Mouse (Mus musculus) spleen, adult 2 months (tissue): Measurements from ENCODE around the gene Gli1.

Experiments
- CTCF ChIP-seq: fragments of 200-500 bp; IDR thresholded peaks from 2 replicates; pipeline ENCODE4 v1.5.1; 2011; ENCODE audit warnings: mild to moderate bottlenecking, inconsistent platforms; ENCODE audit not compliant: insufficient read depth, insufficient read length, insufficient replicate concordance; ENCODE audit errors: extremely low read depth
- POLR2A ChIP-seq: fragments of 200-500 bp; IDR thresholded peaks from 2 replicates; pipeline ENCODE4 v1.6.1; 2011; ENCODE audit warnings: low read depth, low read length, inconsistent platforms

DNA sequence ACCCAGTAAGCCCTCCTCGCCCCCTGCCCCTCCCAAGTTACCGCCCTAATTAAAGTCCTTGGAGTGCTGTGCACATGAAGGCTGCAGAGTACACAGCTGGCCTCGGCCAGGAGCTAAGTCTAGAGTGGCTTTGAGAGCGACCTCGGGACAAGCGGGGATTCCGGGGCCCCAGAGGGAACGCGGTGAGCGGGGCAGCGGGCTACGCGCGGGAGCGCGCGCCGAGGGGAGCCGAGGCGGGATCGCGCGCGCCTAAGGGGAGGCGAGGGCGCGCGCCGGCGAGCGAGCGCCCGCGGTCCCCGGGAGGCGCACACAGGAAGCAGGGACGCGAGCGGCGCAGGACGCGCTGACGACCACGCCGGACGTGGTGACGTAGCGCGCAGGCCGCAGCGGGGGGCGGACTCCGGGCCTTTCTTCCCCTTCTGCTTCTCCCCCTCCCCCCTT is 38.5 kb upstream of the Gli1 start, which contains the start of gene R3hdm2:
- TF ChIP-seq POLR2A = peak; percentile 58
- no peak for TF ChIP-seq CTCF
